24 mouse cellular contexts compared by ENCODE assay signal in genomic region chr5:120988373-120988772, GRCm38 (mm10). TPM values are rescaled to one million over a fixed set of nuclear protein-coding genes. Genes with fewer than 3 reads are reported as not detected.
"Had no signal": no experiment of that assay in that cellular context is flagged by ENCODE, and none has a peak within 500 bp of the region (broad histone marks: within the 10 kb centered on the region; RNA-seq: fewer than 3 reads in every experiment).

No protein-coding gene starts in this region.

- H3K27me3 ChIP-seq: kidney, embryonic 15.5 days; liver, embryonic 13.5 days; midbrain, embryonic 15.5 days; neural tube, embryonic 12.5 days; neural tube, embryonic 15.5 days had no signal

- DNase-seq: kidney, adult 8-10 months; kidney, postnatal 10 days; kidney, postnatal 36 days; layer of hippocampus, postnatal 36 days; liver, embryonic 13.5 days; lung, embryonic 14.5 days; right cerebral cortex, adult 18-20 months; right cerebral cortex, postnatal 14 days; right cerebral cortex, postnatal 4 days; thymus, adult 18-20 months; thymus, postnatal 14 days; thymus, postnatal 4 days had no signal

- H3K27ac ChIP-seq: kidney, embryonic 15.5 days; left cerebral cortex, adult 2 months; liver, embryonic 13.5 days; macrophage; midbrain, embryonic 12.5 days; midbrain, embryonic 15.5 days; neural tube, embryonic 12.5 days; neural tube, embryonic 15.5 days; stomach, postnatal 0 days had no signal

- H3K4me1 ChIP-seq: kidney, embryonic 15.5 days; liver, embryonic 13.5 days; midbrain, embryonic 12.5 days; midbrain, embryonic 15.5 days; neural tube, embryonic 12.5 days; neural tube, embryonic 15.5 days had no signal

- H3K36me3 ChIP-seq: kidney, embryonic 15.5 days; liver, embryonic 13.5 days; midbrain, embryonic 12.5 days; midbrain, embryonic 15.5 days; neural tube, embryonic 12.5 days; neural tube, embryonic 15.5 days had no signal

- H3K4me3 ChIP-seq: kidney, embryonic 15.5 days; left cerebral cortex, adult 2 months; liver, embryonic 13.5 days; midbrain, embryonic 12.5 days; midbrain, embryonic 15.5 days; neural tube, embryonic 12.5 days; neural tube, embryonic 15.5 days had no signal

- H3K4me2 ChIP-seq: kidney, embryonic 15.5 days; liver, embryonic 13.5 days; lung, embryonic 14.5 days; midbrain, embryonic 12.5 days; midbrain, embryonic 15.5 days; neural tube, embryonic 12.5 days; neural tube, embryonic 15.5 days had no signal

- H3K9me3 ChIP-seq: kidney, embryonic 15.5 days; liver, embryonic 13.5 days; midbrain, embryonic 12.5 days; midbrain, embryonic 15.5 days; neural tube, embryonic 12.5 days; neural tube, embryonic 15.5 days had no signal

- H3K9ac ChIP-seq: kidney, embryonic 15.5 days; liver, embryonic 13.5 days; lung, embryonic 14.5 days; midbrain, embryonic 12.5 days; midbrain, embryonic 15.5 days; neural tube, embryonic 12.5 days; neural tube, embryonic 15.5 days had no signal

RNA-seq across cellular contexts. Expression of gene Rph3a, which starts 21.5 kb away (rescaled TPM):
- total RNA-seq: liver, adult 2 months had no signal
- polyA plus RNA-seq: limb, embryonic 11.5 days; liver, adult 2 months; liver, embryonic 16.5 days; lung, embryonic 14.5 days; lung, postnatal 0 days; macrophage had no signal
